Mouse (Mus musculus): ENCODE data around the gene Metap2. TPM values are rescaled to one million over a fixed set of nuclear protein-coding genes. Genes with fewer than 3 reads are reported as not detected.

Gene Metap2
- total RNA-seq, 4 experiments from 2014 or later = 123 to 209 (median 165) TPM

- DNase-seq (ENCODE audit: low spot score in 2 of 2) = no peak
Measured at GRCm38 (mm10) chr10:93912136-93912855, 15.4 kb upstream of the Metap2 start.

DNA sequence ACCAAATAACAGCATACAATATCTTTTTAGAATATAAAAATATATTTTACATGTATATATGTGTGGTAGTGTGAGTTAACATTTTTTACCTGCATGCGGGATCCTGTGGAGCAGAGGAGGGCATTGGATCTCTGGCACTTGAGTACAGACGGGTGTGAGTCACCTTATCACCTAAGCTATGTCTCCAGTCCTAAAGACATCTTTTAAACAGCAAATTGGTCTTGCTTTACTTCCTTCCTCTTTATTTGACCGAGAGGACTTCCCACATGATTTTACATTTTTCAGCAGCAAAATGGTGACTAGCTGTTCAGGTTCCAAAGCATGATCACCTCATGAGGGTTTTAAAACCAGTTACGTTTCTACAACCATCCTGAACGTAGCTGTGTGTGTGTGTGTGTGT is 14.4 kb upstream of the Metap2 start:
- no peak for DNase-seq (ENCODE audit: low spot score in 2 of 2)

DNA sequence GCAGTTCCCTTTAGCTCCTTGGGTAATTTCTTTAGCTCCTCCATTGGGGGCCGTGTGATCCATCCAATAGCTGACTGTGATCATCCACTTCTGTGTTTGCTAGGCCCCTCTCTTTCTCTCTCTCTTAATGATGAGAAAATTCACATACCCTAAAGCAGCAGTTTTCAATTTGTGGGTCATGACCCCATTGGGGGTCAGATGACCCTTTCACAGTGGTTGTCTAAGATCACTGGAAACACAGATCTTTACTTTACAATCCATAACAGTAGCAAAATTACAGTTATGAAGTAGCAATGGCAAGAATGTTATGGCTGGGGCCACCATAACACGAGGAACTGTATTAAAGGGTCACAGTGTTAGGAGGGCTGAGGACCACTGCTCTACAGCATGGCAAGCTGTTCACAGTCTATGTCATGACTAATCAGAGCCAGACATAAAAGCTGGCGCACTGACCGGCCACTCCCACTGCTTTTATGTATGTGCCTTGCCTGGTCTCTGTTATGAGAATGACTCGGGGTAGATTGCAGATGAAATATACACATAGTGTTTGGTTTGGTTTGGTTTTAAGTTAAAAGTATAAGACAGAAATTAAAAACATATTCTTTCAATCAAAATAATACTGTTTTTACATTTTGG is 13.0 kb upstream of the Metap2 start:
- DNase-seq (ENCODE audit: low spot score in 2 of 2) = no peak

GRCm38 (mm10) chr10:93909015-93909414 is 12.1 kb upstream of the Metap2 start:
- DNase-seq (ENCODE audit: low spot score in 2 of 2) = no peak

- DNase-seq (ENCODE audit: low spot score in 2 of 2) = no peak
Measured at GRCm38 (mm10) chr10:93908540-93908939, 11.6 kb upstream of the Metap2 start.

DNA sequence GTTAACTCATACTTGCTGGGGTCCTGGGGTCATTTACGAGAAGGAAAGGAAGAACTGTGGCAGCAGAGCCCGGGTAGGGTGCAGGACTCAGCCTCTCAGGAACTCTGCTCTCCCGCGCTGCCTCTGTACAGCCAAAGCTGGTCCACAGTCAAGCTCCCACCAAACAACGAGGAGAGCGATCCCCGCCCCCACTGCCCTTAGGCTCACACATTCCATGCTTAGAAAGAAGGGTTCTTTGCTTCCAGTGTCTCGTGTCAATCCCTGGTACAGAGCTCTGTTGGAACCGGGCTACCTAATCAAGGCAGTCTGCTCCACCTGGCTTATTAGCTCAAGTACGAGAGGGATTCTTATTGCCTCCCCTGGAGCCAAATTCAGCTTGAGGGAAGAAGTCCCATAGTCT is 10.5 kb upstream of the Metap2 start:
- no peak for DNase-seq (ENCODE audit: low spot score in 2 of 2)

DNA sequence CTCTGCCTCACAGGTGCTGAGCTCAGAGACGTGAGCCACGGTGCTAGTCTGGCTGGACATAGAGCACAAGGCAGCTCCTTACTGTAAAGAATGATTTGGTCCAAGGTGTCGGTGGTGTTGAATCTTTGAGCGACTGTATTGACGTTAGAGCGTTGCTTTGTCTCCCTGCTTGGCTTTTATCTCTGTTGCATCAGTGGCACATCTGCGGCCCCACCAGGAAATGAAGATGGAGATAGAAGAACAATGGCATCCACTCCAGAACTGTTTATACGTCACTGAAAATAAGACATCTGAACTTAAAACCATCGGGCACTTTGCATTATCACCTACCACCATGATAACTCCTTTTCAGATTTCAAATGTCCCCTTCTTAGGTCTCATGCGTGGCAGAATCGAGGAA is 3.0 kb upstream of the Metap2 start:
- DNase-seq (ENCODE audit: low spot score in 2 of 2) = no peak

DNA sequence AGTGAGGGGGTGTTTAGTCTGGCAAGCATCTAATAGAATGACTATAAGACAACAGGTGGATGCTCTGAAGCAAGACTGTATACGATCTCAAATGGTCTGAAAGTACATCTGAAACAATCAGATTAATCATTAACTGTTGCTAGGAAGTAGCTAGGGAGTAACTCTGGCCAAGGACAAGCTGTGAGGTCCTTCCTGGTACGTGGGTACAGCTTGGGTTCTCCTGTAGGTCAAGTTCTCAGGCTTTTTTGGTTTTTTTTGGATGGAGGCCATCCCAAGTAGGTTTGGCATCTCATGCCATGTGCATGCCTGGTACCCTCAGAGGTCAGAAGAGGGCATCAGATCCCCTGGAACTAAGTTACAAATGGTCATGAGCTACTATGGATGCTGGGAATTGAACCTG is 2.4 kb upstream of the Metap2 start:
- DNase-seq (ENCODE audit: low spot score in 2 of 2) = no peak

- DNase-seq (ENCODE audit: low spot score in 2 of 2) = no peak
Measured at GRCm38 (mm10) chr10:93892551-93892950, 4.3 kb downstream of the Metap2 start.

GRCm38 (mm10) chr10:93891031-93891430 is 5.9 kb downstream of the Metap2 start:
- no peak for DNase-seq (ENCODE audit: low spot score in 2 of 2)

- DNase-seq (ENCODE audit: low spot score in 2 of 2) = no peak
Measured at GRCm38 (mm10) chr10:93890565-93890964, 6.3 kb downstream of the Metap2 start.

DNA sequence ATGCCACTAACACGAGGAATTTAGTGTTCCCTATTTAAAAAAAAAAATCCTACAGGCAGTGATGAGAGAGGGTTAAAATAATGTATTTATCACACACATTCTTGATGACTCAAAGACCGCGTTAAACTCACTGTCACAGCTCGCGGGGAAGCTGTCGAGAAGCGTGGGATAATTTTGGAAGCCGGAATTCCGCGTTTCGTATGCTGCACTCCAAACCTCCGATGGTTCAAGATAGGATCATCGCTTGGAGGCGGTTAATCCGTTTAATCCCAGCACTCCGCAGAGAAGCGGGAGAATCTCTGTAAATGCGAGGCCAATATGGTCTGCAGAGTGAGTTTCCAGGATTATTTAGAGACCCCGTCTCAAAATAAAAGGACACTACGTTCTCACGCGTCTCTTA is 6.9 kb downstream of the Metap2 start:
- no peak for DNase-seq (ENCODE audit: low spot score in 2 of 2)

DNA sequence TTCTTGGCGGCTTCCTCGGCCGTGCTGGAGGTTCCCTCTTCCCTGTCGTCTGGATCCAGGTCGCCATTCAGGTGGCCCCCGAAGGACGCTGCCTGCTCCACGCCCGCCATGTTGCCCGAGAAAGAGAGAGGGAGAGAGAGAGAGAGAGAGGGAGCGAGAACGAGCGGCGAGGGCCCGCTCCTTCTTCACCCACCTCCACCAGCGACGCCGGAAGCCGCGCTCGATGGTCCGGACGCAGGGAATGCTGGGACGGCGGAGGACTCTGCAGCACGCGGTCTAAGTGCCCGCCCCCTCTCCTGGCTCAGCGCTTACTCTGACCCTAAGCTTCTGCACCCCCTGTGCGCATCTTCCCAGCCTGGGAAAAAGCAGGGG is 7.3 kb downstream of the Metap2 start:
- peak; percentile 64 to 78 for DNase-seq (ENCODE audit: low spot score in 2 of 2)

DNA sequence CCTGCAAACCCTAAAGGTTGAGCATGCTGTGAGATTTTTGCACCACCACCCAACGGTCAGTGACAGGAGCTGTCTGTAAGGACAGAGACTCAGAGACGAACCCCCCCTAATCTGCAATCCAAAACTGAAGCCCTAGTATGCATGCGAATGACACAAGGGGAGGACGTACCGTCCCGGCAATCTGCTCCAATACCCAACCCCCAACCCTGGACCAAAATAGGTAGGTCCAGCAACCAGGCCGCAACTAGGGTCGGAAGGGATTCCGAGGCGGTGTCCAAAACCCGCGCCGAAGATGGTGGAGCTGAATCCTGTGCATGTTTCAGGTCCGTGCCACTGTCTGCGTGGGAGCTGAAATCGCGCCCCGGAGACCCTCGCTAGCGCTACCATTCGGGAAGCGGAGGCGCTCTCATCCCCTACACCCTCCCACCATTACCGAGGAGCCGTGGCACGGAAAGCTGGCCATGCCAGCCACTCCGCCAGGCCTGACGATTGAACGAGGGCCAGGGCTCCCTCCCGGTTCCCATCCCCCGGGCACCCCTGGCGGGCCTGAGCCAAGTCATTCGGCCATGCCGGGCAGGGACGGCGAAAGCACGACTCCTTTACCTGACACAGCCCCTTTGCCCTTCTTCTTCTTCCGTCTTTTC is 7.8 kb downstream of the Metap2 start:
- peak; percentile 24 to 27 for DNase-seq (ENCODE audit: low spot score in 2 of 2)

DNA sequence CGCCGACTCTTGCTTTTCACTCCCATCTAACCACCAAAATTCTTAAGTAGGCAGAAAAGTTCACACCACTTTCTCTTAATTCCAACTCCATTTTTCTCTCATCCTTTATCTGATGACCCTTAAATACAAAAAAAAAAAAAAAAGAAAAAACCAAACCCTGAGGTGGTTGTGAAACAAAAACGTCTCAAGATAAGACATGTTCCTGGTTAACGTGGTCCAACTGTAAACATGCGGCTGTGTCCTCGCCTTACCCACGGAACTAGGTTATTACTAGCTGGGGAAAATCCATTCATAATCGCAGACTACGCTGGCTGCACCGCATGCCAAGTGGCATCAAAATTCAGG is 8.3 kb downstream of the Metap2 start:
- no peak for DNase-seq (ENCODE audit: low spot score in 2 of 2)

GRCm38 (mm10) chr10:93885839-93886477 is 10.9 kb downstream of the Metap2 start:
- DNase-seq (ENCODE audit: low spot score in 2 of 2) = no peak

- no peak for DNase-seq (ENCODE audit: low spot score in 2 of 2)
Measured at GRCm38 (mm10) chr10:93882738-93883364, 14.0 kb downstream of the Metap2 start.

- DNase-seq (ENCODE audit: low spot score in 2 of 2) = no peak
Measured at GRCm38 (mm10) chr10:93881918-93882317, 15.0 kb downstream of the Metap2 start.

DNA sequence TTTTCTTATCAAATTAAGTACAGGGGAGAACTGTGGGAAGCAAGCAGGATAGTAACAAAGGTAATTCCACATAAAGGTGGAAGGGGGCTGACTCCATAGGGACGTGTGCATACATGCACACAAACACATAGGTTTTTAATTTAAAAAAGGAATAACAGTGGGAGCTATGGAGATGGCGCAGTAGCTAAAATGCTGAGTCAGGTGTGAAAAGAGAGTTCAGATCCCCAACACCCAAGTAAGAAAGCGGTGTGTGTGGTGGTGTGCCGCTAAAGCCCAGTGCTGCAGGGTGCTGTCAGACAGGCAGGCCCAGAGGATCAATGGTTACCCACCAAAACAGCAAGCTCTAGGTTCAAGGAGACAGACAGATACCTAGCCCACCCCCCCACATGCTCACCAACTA is 18.2 kb downstream of the Metap2 start:
- DNase-seq (ENCODE audit: low spot score in 2 of 2) = no peak

- no peak for DNase-seq (ENCODE audit: low spot score in 2 of 2)
Measured at GRCm38 (mm10) chr10:93876772-93877171, 20.1 kb downstream of the Metap2 start.

DNA sequence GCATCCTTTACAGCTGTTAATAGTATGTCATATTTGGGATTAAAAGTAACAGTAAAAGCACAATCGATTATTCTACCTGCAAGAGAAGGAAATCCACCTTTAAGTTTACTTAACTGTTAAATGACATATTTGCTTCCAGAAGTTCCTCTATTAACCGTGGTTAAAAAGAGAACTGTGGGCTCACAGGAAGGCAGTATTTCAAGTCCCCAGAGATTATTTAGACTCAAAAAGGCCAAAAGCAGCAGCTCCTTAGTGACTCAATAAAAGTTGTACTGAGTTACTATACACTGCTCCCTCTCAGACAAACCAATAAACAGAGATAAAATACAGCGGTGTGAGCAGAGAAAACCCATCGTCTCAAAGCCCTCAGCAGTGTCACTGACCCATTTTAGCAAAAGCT is 28.0 kb downstream of the Metap2 start:
- no peak for DNase-seq (ENCODE audit: low spot score in 2 of 2)

DNA sequence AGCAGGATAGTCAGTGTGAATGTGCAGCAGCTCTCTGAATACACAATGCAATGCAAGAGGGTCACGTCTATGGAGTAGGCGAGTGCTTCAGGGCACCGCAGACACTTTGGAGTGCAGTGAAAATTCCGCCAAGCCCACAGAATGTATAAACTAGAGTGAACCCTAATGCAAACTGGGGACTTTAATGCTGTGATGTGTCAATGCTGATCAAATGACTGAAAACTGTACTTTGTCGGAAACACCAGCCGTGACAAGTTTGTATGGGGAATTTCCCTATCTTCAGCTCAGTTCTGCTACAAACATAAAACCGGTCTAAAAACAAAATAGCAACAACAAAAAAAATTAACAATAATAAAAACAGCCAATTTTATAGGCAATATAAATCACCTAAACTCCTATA is 28.5 kb downstream of the Metap2 start:
- DNase-seq (ENCODE audit: low spot score in 2 of 2) = no peak

All from gastrocnemius, adult 8-10 months (tissue).